Mouse (Mus musculus) erythroblast, embryonic 14.5 days (primary cell): ENCODE results near the gene Gm36028.

Experiments used
- GATA1 ChIP-seq: IDR thresholded peaks from 2 replicates; pipeline ENCODE4 v1.6.1; 2012; ENCODE audit warnings: low read length, inconsistent platforms, mixed read lengths
- TAL1 ChIP-seq: IDR thresholded peaks from 3 replicates; pipeline ENCODE4 v1.6.1; 2012; ENCODE audit warnings: low read length, inconsistent platforms, mixed read lengths

DNA sequence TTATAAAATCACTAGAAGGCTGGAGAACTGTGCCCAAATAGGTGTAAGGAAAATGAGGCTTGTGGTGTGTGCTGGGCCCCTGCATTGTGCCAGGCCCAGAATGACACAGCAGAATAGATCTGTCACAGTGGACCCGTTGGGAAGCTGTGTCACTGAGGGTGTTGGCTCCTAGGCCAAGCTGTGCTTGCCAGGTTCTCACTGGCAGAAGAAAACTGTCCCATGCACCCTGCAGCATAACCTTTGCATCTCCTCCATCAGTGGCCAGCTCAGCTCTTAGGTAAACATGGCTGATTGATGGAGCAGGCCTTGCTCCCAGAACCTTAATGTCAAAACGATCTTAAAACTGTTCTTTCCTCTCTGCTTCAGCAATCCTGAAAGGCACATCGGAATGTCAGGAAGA, 4.6 kb downstream of the Gm36028 start:
- no peak for TF ChIP-seq GATA1
- no peak for TF ChIP-seq TAL1
